Mouse (Mus musculus): ENCODE results near the gene Ces2e. TPM values are rescaled to one million over a fixed set of nuclear protein-coding genes. Genes with fewer than 3 reads are reported as not detected.
"Not testable (repeated sequence)": the region's sequence is repeated elsewhere in the genome, so short reads cannot be mapped to it uniquely, and the experiment has no call there.

Ces2e gene
- not detected in 2 replicates for total RNA-seq (2014; fragmentation: Nextera tagmentation)
- 0.05 and 0.06 TPM in 2 replicates for total RNA-seq (2017)
- not detected in 2 replicates for polyA plus RNA-seq (2012)

DNA sequence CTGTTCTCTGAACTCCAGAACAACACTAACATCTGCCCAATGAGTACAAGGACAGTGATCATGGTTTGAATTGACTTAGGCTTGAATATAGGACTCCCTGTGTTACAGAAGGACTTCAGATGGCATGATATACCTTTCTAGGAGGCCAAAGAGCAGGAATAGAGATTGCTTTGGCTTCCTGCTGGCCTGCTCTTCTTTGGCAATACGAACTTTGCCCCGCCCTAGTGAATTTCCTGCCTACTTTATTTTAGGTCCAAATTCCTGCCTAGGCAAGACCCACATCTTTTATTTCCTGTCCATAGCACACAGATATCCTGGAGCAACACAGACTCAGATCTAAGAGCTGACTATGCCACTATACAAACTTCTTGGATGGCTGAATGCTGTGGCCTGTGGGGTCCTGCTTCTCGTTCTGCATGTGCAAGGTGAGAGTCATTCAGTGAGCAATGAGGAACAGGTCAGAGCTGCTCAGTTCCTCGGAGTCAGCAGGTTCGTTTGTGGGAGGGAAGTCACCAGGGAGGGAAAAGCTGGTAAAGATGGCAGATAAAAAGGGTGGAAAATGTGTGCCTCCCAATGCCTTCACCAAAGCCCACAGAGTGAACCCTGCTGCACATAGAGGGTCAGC, at the start of gene Ces2e:
TSS of gene Ces2e (plus strand) at position 289 of the 625 bp plus-strand sequence.
- no peaks in the 10 kb centered on the region for H3K4me1 ChIP-seq (ENCODE audit: insufficient read depth, low read depth, low read length)
- DNase-seq (ENCODE audit: low spot score) (no peak), ATAC-seq (ENCODE audit: extremely low read depth, insufficient number of reproducible peaks, low FRiP score, poor library complexity, severe bottlenecking) (no peak)
- TF ChIP-seq POLR2AphosphoS5 (IDR thresholded peaks at IDR 0.05; ENCODE audit: insufficient replicate concordance, low read depth, low read length) (no peak), GATA2 (IDR thresholded peaks at IDR 0.05; ENCODE audit: borderline replicate concordance, low read depth, low read length) (no peak)
- H3K36me3 ChIP-seq (replicated peaks): no peaks in the 10 kb centered on the region
- peaks cover 13% of the 10 kb centered on the region for H3K27me3 ChIP-seq (ENCODE audit: insufficient read depth, low read length)
- no peaks in the 10 kb centered on the region for H3K9me3 ChIP-seq (replicated peaks)
- H3K4me3 ChIP-seq (ENCODE audit: low read depth, low read length): no peak within 1 kb of the TSS

DNA sequence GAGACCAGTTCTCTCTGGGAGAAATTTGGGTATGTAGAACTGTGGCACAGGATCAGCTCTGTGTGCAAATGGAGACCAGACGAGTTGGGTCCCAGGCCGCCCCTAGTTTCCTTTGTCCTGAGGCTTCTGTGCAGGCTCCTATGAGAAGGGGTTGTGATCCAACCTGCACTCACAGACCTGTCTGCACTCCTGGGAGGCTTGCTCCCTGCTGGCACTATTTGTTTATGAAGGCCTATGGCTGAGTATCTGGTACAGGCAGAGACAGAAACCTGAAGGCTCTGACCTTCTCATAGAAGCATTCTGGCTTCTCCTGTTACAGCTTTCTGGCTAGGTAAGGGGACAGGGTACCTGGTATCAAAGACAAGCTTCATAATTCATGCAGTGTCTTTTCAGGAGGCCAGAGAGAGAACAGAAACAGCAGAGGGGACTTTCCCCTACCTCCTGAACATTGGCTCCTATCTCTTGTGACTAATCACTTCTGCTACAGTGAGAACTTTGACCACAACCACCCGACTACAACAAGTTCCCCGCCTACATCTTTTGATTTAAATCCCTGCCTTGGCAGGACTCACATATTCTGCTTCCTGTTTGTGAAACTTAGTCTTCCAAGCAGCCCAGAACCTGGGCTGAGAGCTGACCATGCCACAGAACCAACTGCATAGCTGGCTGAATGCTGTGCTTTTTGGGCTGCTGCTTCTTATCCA, 39.7 kb upstream of the Ces2e start:
- not testable (repeated sequence) for H3K9me3 ChIP-seq (replicated peaks); H3K4me3 ChIP-seq (ENCODE audit: low read depth, low read length); H3K4me1 ChIP-seq (ENCODE audit: insufficient read depth, low read depth, low read length); H3K27me3 ChIP-seq (ENCODE audit: insufficient read depth, low read length); H3K36me3 ChIP-seq (replicated peaks); DNase-seq (ENCODE audit: low spot score); ATAC-seq (ENCODE audit: extremely low read depth, insufficient number of reproducible peaks, low FRiP score, poor library complexity, severe bottlenecking)

DNA sequence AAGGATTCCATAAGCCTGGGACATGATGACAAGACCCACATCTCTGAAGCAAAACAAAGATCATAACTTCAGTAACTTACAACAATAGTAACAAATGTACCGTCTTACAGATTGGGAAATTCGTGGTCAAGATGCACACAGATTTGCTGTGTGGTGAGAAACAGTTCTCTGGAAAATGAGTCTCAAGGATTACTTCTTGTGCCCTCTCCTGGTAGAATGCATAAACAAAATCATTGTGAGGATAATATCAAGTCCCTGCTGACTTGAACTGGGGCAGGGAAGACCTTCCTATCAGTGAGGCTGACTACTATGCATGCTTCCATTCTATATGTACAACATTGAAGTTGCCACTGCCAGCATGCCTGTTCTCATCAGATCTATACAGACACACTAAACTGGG, 24.3 kb upstream of the Ces2e start:
- no peaks in the 10 kb centered on the region for H3K4me1 ChIP-seq (ENCODE audit: insufficient read depth, low read depth, low read length)
- no peak overlapping the region for H3K4me3 ChIP-seq (ENCODE audit: low read depth, low read length)
- H3K36me3 ChIP-seq (replicated peaks): no peaks in the 10 kb centered on the region
- no peak for DNase-seq (ENCODE audit: low spot score)
- no peak for TF ChIP-seq POLR2AphosphoS5 (IDR thresholded peaks at IDR 0.05; ENCODE audit: insufficient replicate concordance, low read depth, low read length)
- TF ChIP-seq TAL1 (conservative IDR thresholded peaks at IDR 0.05; ENCODE audit: low read depth, low read length): no peak
- TF ChIP-seq CTCF (IDR thresholded peaks at IDR 0.05; ENCODE audit: low read depth, low read length): no peak
- no peak for TF ChIP-seq GATA1 (IDR thresholded peaks at IDR 0.05; ENCODE audit: borderline replicate concordance, low read length)
- TF ChIP-seq GATA2 (IDR thresholded peaks at IDR 0.05; ENCODE audit: borderline replicate concordance, low read depth, low read length): no peak
- no peak for ATAC-seq (ENCODE audit: extremely low read depth, insufficient number of reproducible peaks, low FRiP score, poor library complexity, severe bottlenecking)
- H3K9me3 ChIP-seq (replicated peaks): no peaks in the 10 kb centered on the region
- H3K27me3 ChIP-seq (ENCODE audit: insufficient read depth, low read length): no peaks in the 10 kb centered on the region

DNA sequence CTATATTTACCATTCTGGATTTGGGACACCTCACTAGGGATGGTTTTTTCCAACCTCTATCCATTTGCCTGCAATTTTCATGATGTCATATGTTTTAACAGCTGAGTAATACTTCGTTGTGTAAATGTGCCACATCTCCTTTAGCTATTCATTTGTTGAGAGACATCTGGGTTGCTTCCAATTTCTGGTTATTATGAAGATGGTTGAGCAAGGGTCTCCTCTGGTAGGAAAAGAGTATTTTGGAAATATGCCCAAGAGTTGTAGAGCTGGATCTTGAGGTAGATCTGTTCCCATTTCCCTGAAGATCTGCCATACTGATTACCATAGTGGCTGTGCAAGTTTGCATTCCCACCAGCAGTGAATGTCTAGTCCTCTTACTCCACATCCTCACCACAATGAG, 18.9 kb upstream of the Ces2e start:
- Histone ChIP-seq H3K4me1 (ENCODE audit: insufficient read depth, low read depth, low read length) (no peaks in the 10 kb centered on the region), H3K9me3 (replicated peaks) (no peaks in the 10 kb centered on the region), H3K4me3 (ENCODE audit: low read depth, low read length) (no peak overlapping the region), H3K36me3 (replicated peaks) (no peaks in the 10 kb centered on the region), H3K27me3 (ENCODE audit: insufficient read depth, low read length) (no peaks in the 10 kb centered on the region)
- ATAC-seq (ENCODE audit: extremely low read depth, insufficient number of reproducible peaks, low FRiP score, poor library complexity, severe bottlenecking) (no peak), DNase-seq (ENCODE audit: low spot score) (no peak)
- no peak for TF ChIP-seq GATA1 (IDR thresholded peaks at IDR 0.05; ENCODE audit: borderline replicate concordance, low read length)
- TF ChIP-seq GATA2 (IDR thresholded peaks at IDR 0.05; ENCODE audit: borderline replicate concordance, low read depth, low read length): no peak
- no peak for TF ChIP-seq POLR2AphosphoS5 (IDR thresholded peaks at IDR 0.05; ENCODE audit: insufficient replicate concordance, low read depth, low read length)
- TF ChIP-seq TAL1 (conservative IDR thresholded peaks at IDR 0.05; ENCODE audit: low read depth, low read length): no peak
- TF ChIP-seq CTCF (IDR thresholded peaks at IDR 0.05; ENCODE audit: low read depth, low read length): no peak

DNA sequence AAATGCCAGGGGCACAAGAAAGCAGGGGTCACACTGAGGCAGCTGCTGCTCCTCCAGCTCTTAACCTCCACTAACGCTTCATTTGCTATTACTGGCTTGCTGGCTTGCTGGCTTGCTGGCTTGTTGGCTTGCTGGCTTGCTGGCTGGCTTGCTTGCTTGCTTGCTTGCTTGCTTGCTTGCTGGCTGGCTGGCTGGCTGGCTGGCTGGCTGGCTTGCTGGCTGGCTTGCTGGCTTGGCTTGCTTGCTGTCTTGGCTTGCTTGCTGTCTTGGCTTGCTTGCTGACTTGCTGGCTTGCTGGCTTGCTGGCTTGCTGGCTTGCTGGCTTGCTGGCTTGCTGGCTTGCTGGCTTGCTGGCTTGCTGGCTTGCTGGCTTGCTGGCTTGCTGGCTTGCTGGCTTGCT, 17.0 kb upstream of the Ces2e start:
- H3K36me3 ChIP-seq (replicated peaks); H3K4me3 ChIP-seq (ENCODE audit: low read depth, low read length); DNase-seq (ENCODE audit: low spot score); H3K4me1 ChIP-seq (ENCODE audit: insufficient read depth, low read depth, low read length); H3K27me3 ChIP-seq (ENCODE audit: insufficient read depth, low read length); ATAC-seq (ENCODE audit: extremely low read depth, insufficient number of reproducible peaks, low FRiP score, poor library complexity, severe bottlenecking); H3K9me3 ChIP-seq (replicated peaks): not testable (repeated sequence)

DNA sequence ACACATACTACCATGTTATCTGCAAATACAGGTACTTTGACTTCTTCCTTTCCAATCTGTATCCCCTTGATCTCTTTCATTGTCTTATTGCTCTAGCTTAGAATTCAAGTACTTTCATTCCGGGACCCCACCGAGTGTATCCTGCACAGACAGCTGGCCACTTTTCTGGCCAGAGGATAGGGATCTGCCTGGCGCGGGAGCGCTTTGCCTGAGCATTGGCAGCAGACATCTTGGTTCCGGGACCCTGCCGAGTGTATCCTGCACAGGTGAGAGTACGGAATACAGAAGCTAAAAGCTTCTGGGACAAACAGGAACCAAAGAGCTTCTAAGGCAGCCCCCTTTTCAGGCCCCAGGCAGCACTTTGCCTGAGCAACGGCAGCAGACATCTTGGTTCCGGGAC, 16.4 kb upstream of the Ces2e start:
- DNase-seq (ENCODE audit: low spot score); ATAC-seq (ENCODE audit: extremely low read depth, insufficient number of reproducible peaks, low FRiP score, poor library complexity, severe bottlenecking); H3K4me1 ChIP-seq (ENCODE audit: insufficient read depth, low read depth, low read length); H3K36me3 ChIP-seq (replicated peaks); H3K9me3 ChIP-seq (replicated peaks); H3K4me3 ChIP-seq (ENCODE audit: low read depth, low read length); H3K27me3 ChIP-seq (ENCODE audit: insufficient read depth, low read length): not testable (repeated sequence)

DNA sequence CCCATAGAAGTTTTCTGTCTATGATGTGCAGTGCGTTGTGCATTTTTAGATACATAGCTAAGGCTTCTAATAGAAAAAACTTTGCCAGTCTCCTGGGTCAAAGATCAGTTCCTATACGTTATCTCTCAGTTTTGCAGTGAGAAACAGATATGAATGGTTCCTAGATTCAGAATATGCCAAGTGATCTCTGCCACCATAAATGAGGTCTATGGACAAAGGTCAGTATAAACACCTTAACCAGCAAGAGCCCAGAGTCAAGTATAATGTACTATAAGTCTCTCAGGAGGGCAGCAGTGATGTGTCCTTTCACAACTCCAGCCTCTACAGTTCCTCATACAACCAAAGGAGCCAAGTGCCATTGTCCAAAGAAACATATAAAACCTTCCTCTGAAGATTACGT, 1.2 kb downstream of the Ces2e start:
- Histone ChIP-seq H3K36me3 (replicated peaks) (no peaks in the 10 kb centered on the region), H3K4me3 (ENCODE audit: low read depth, low read length) (no peak overlapping the region), H3K27me3 (ENCODE audit: insufficient read depth, low read length) (peaks cover 9% of the 10 kb centered on the region), H3K9me3 (replicated peaks) (no peaks in the 10 kb centered on the region), H3K4me1 (ENCODE audit: insufficient read depth, low read depth, low read length) (no peaks in the 10 kb centered on the region)
- TF ChIP-seq TAL1 (conservative IDR thresholded peaks at IDR 0.05; ENCODE audit: low read depth, low read length) (no peak), GATA2 (IDR thresholded peaks at IDR 0.05; ENCODE audit: borderline replicate concordance, low read depth, low read length) (no peak), GATA1 (IDR thresholded peaks at IDR 0.05; ENCODE audit: borderline replicate concordance, low read length) (no peak), POLR2AphosphoS5 (IDR thresholded peaks at IDR 0.05; ENCODE audit: insufficient replicate concordance, low read depth, low read length) (no peak), CTCF (IDR thresholded peaks at IDR 0.05; ENCODE audit: low read depth, low read length) (no peak)
- no peak for DNase-seq (ENCODE audit: low spot score)
- ATAC-seq (ENCODE audit: extremely low read depth, insufficient number of reproducible peaks, low FRiP score, poor library complexity, severe bottlenecking): no peak

All from G1E (cell line).